Mouse (Mus musculus) MEL (cell line): ENCODE measurements around the gene Cry1.

Experiments
- CTCF ChIP-seq, 3 experiments: IDR thresholded peaks in 2 of 3; conservative IDR thresholded peaks in 1 of 3; 2 replicates each; pipeline ENCODE4 v1.5.1; 2011 to 2012; ENCODE audit warnings: low read length in 3 of 3, low read depth in 2 of 3, mild to moderate bottlenecking in 2 of 3, improper control_type of control experiment in 1 of 3, inconsistent platforms in 1 of 3, mixed read lengths in 1 of 3, moderate library complexity in 1 of 3; ENCODE audit not compliant: control insufficient read depth in 1 of 3, insufficient read depth in 1 of 3, poor library complexity in 1 of 3, severe bottlenecking in 1 of 3
- EP300 ChIP-seq, 2 experiments: IDR thresholded peaks; 2 replicates each; pipeline ENCODE4 v1.6.1; 2011; ENCODE audit warnings: improper control_type of control experiment in 2 of 2, low read length in 2 of 2, low read depth in 1 of 2, mild to moderate bottlenecking in 1 of 2
- MXI1 ChIP-seq: IDR thresholded peaks from 2 replicates; pipeline ENCODE4 v1.6.1; 2011; ENCODE audit warnings: mild to moderate bottlenecking, low read depth, low read length, improper control_type of control experiment
- POLR2A ChIP-seq, 2 experiments: IDR thresholded peaks; 2 replicates each; pipeline ENCODE4 v1.6.1; 2011 to 2012; ENCODE audit warnings: low read length in 2 of 2, mild to moderate bottlenecking in 2 of 2, control low read depth in 1 of 2, improper control_type of control experiment in 1 of 2, low read depth in 1 of 2, moderate library complexity in 1 of 2; ENCODE audit not compliant: control insufficient read depth in 1 of 2, insufficient read depth in 1 of 2, poor library complexity in 1 of 2
- POLR2AphosphoS5 ChIP-seq: IDR thresholded peaks from 2 replicates; pipeline ENCODE4 v1.6.1; 2012; ENCODE audit warnings: low read depth, borderline replicate concordance, mild to moderate bottlenecking, inconsistent platforms, low read length, moderate library complexity, mixed read lengths

DNA sequence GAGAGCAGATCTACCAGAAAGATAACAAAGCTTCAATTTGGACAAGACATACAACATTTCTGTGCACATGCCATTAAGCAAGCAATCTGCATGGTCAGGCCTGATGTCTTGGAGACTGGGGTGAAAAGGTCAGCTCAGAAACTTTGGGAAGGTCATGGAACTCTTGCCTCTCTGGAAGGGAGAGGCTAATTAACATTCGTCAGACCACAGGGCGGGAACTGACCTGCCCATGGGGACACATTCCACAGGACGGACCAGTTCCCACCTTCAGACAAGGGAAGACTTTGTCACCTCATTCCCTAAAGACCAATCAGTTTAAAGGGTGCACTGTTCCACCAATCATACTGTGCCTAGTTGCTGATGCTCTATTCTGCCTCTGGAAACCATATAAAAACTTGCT lies 25.3 kb upstream of the Cry1 start:
- no peak for TF ChIP-seq CTCF (IDR thresholded peaks at IDR 0.05 in 2 of 3, conservative IDR thresholded peaks at IDR 0.05 in 1 of 3; ENCODE audit: control insufficient read depth in 1 of 3, insufficient read depth in 1 of 3, low read depth in 2 of 3, low read length in 3 of 3, poor library complexity in 1 of 3, severe bottlenecking in 1 of 3)
- no peak for TF ChIP-seq POLR2A (IDR thresholded peaks at IDR 0.05; ENCODE audit: control insufficient read depth in 1 of 2, insufficient read depth in 1 of 2, low read depth in 1 of 2, low read length in 2 of 2, poor library complexity in 1 of 2)
- no peak for TF ChIP-seq POLR2AphosphoS5
- no peak for TF ChIP-seq MXI1
- TF ChIP-seq EP300 (IDR thresholded peaks at IDR 0.05; ENCODE audit: low read depth in 1 of 2, low read length in 2 of 2) = no peak
